Mouse (Mus musculus) cerebellum, adult 2 months (tissue): ENCODE measurements around the gene Dag1. TPM values are rescaled to one million over a fixed set of nuclear protein-coding genes. Genes with fewer than 3 reads are reported as not detected.

Experiments used
- DNase-seq, 2 experiments: peaks; one replicate each; pipeline ENCODE4 v3.0.0; 2021
- H3K27ac ChIP-seq: fragments of 200-500 bp; 2 replicates; pipeline ENCODE4 v1.5.1; 2012; ENCODE audit warnings: low read length, control low read depth, inconsistent platforms; ENCODE audit not compliant: insufficient read depth
- H3K27me3 ChIP-seq: fragments of 200-500 bp; 2 replicates; pipeline ENCODE4 v1.6.1; 2012; ENCODE audit warnings: inconsistent platforms, mild to moderate bottlenecking, low read length, moderate library complexity; ENCODE audit not compliant: control insufficient read depth, insufficient read depth
- H3K4me1 ChIP-seq: fragments of 200-500 bp; 2 replicates; pipeline ENCODE4 v1.6.1; 2011; ENCODE audit warnings: low read length; ENCODE audit not compliant: control insufficient read depth, insufficient read depth
- H3K4me3 ChIP-seq: fragments of 200-500 bp; replicated peaks from 2 replicates; pipeline ENCODE3; 2011; ENCODE audit warnings: mild to moderate bottlenecking, low read depth, low read length, control low read depth; ENCODE audit not compliant: insufficient read depth
- CTCF ChIP-seq: fragments of 200-500 bp; IDR thresholded peaks from 2 replicates; pipeline ENCODE4 v1.5.1; 2011; ENCODE audit warnings: low read depth, mild to moderate bottlenecking, control low read depth, low read length, moderate library complexity, borderline replicate concordance; ENCODE audit not compliant: insufficient read depth
- POLR2A ChIP-seq: fragments of 200-500 bp; IDR thresholded peaks from 2 replicates; pipeline ENCODE4 v1.6.1; 2011; ENCODE audit warnings: low read length, control low read depth, borderline replicate concordance; ENCODE audit not compliant: insufficient read depth
- WGBS: fragments of 180-500 bp; shearing (Covaris S2); methylation state at CpG from one replicate; pipeline ENCODE4 v1.1.7; 2018; 5-methylcytosine and 5-hydroxymethylcytosine counted together
- polyA plus RNA-seq: library from polyadenylated mRNA; depleted of rRNA; stranded (reverse); fragments of >200 nt; gene quantifications from 2 replicates; pipeline ENCODE4 v1.2.3, GENCODE M21; 2012; rRNA removed

Gene Dag1
- 33.8 and 38.6 TPM in 2 replicates for polyA plus RNA-seq

- H3K4me3 ChIP-seq, result peak within 1 kb of the TSS; percentile 71
- WGBS, result under 1% methylated on average over 66 of the region's 71 CpGs
- peaks cover 9% of the 10 kb centered on the region; the same call in 1 of the 2 replicates for H3K4me1 ChIP-seq
- peak within 1 kb of the TSS; percentile 44 for H3K27ac ChIP-seq
- no peak for TF ChIP-seq CTCF
- TF ChIP-seq POLR2A, result peak; percentile 61
- no peaks in the 10 kb centered on the region for H3K27me3 ChIP-seq
- peak; percentile 99 for DNase-seq
Measured at GRCm38 (mm10) chr9:108263690-108264190, at the start of gene Dag1. Gene Dag1, minus strand, starts transcription at chr9:108263958.

DNA sequence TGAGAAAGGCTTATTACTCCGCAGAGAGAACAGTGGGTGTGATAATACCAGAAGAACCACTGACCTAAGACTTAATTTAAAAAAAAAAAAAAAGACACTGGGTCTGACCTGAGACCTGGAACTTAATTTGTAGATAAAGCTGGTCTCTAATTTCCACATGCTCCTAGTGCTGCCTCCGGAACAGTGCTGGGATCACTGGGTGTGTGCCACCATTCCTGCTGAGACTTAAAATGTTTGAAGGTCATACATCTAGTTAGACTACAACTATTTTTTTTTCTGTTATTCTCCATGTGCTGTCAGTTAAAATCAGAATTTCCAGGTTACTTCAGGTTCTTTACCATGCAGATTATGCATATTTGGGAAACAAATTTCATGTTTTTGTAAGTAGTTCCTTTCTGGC is 44.4 kb upstream of the Dag1 start:
- H3K4me3 ChIP-seq, result peak overlapping the region; percentile 26
- peaks cover 5% of the 10 kb centered on the region; the same call in 1 of the 2 replicates for H3K4me1 ChIP-seq
- no peaks in the 10 kb centered on the region for H3K27me3 ChIP-seq
- H3K27ac ChIP-seq, result no peak overlapping the region
- DNase-seq, result no peak
- no peak for TF ChIP-seq POLR2A
- TF ChIP-seq CTCF, result no peak
- WGBS, result 5% methylated on average over 2 of the region's 2 CpGs

DNA sequence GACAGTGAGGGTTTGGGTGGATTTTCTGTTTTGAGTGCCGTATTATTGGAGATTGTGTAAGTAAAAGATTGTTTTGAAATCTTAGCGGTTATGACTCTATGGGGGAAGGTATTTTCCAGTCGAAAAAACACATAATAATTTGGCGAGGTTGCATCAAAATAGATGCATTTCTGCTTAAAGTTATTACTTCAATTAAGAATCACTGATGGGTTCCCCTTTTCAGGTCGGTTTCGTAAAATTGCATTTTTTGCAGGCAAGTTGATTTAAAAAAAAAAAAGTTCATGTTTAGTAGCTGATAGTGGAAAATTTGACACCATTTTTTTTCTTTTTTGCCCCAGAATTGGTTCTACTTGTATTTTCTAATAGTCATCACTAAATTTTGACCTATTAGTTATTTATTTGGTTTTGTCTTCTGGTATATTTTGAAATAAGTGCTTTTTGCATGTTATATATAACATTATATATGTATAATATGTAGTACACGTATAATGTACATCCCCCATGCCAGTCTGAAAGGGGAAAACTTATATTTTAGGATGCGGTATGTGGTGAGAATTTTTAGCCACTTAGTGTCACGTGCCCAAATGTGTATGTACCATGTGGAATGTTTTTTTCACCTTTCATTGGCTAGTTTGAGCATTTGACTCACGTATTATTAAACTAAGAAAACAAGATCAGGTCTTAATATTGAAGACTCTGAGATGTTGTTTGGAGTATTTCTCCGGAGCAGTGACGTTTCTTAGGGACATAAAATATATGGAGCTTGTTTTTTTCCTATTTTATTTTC is 43.5 kb upstream of the Dag1 start:
- 3% methylated on average over 12 of the region's 12 CpGs for WGBS
- DNase-seq, result no peak
- H3K27me3 ChIP-seq, result no peaks in the 10 kb centered on the region
- H3K4me3 ChIP-seq, result peak overlapping the region; percentile 97
- H3K27ac ChIP-seq, result no peak overlapping the region; the same call in 1 of the 2 replicates
- peaks cover 5% of the 10 kb centered on the region; the same call in 1 of the 2 replicates for H3K4me1 ChIP-seq
- TF ChIP-seq POLR2A (no peak), CTCF (no peak)

DNA sequence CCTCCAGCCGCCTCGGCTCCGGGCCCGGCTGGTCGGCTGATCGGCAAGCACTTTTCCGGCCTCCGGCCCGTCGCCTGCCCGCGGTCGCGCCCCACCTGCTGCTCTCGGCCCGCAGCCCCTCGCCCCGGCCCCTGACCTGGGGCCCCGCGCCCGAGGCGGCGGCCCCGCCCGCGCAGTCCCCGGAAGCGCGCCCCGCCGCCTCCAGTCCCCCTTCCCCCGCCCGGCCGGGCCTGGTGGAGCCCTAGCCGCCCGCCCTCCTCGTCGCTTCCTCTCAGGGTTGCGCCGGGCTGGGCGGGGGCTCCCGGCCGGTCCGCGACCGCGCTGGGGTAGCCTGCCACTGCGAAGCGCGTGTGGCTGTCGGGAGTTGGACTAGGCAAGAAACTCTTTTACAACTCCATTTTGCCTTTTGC is 42.8 kb upstream of the Dag1 start:
- H3K4me1 ChIP-seq, result peaks cover 5% of the 10 kb centered on the region; the same call in 1 of the 2 replicates

GRCm38 (mm10) chr9:108305629-108306520 is 42.1 kb upstream of the Dag1 start, which contains the start of the genes Rhoa and Tcta:
Gene Rhoa, plus strand, starts transcription at chr9:108306129.
Gene Tcta, minus strand, starts transcription at chr9:108306160.
- peak; percentile 96 for TF ChIP-seq POLR2A
- no peak for TF ChIP-seq CTCF
- DNase-seq, result peak; percentile 98 to 100
- WGBS, result 0% methylated on average over 80 of the region's 81 CpGs
- Histone ChIP-seq H3K4me1 (peaks cover 5% of the 10 kb centered on the region; the same call in 1 of the 2 replicates), H3K27me3 (no peaks in the 10 kb centered on the region), H3K4me3 (peak within 1 kb of the TSS; percentile 97), H3K27ac (peak within 1 kb of the TSS; percentile 84)

More for the DNA sequence above, 42.8 kb upstream of the Dag1 start:
- Histone ChIP-seq H3K4me3 (peak overlapping the region; percentile 97), H3K27ac (peak overlapping the region; percentile 84), H3K27me3 (no peaks in the 10 kb centered on the region)
- TF ChIP-seq CTCF (no peak), POLR2A (no peak)
- WGBS, result under 1% methylated on average over 44 of the region's 51 CpGs
- peak in 1 of 2 experiments; percentile 76 for DNase-seq

GRCm38 (mm10) chr9:108305170-108305569 is 41.4 kb upstream of the Dag1 start:
- DNase-seq, result no peak
- Histone ChIP-seq H3K27me3 (no peaks in the 10 kb centered on the region), H3K27ac (peak overlapping the region; percentile 69), H3K4me3 (peak overlapping the region; percentile 86), H3K4me1 (peaks cover 5% of the 10 kb centered on the region; the same call in 1 of the 2 replicates)
- WGBS, result 0% methylated on average over 1 of the region's 1 CpGs
- TF ChIP-seq CTCF (no peak), POLR2A (no peak)

- Histone ChIP-seq H3K27me3 (no peaks in the 10 kb centered on the region), H3K4me1 (peaks cover 5% of the 10 kb centered on the region; the same call in 1 of the 2 replicates), H3K27ac (no peak overlapping the region), H3K4me3 (peak overlapping the region; percentile 86)
- TF ChIP-seq CTCF (no peak), POLR2A (no peak)
- 82% methylated on average over 4 of the region's 4 CpGs for WGBS
- no peak for DNase-seq
Measured at GRCm38 (mm10) chr9:108304716-108305115, 41.0 kb upstream of the Dag1 start.
